Mouse (Mus musculus) lung, embryonic 15.5 days (tissue): ENCODE results near the gene Snx32. TPM values are rescaled to one million over a fixed set of nuclear protein-coding genes. Genes with fewer than 3 reads are reported as not detected.
A peak's percentile ranks its signal among the peaks of the same experiment; 100 is the strongest.

Experiments
- ATAC-seq: fragments of 200-750 bp; cut with Nextera tagmentation; 2 replicates; pipeline ENCODE4 v1.8.0; 2017; ENCODE audit warnings: moderate number of reproducible peaks, borderline replicate concordance; ENCODE audit not compliant: low FRiP score, low TSS enrichment; ENCODE audit errors: extremely low read depth
- H3K27ac ChIP-seq: fragments of 300-500 bp; sonication (generic); 2 replicates; pipeline ENCODE4 v1.5.1; 2015; ENCODE audit warnings: moderate library complexity, mild to moderate bottlenecking, inconsistent platforms
- H3K27me3 ChIP-seq: fragments of 300-500 bp; sonication (generic); 2 replicates; pipeline ENCODE4 v1.6.1; 2015; ENCODE audit warnings: inconsistent platforms
- H3K36me3 ChIP-seq: fragments of 300-500 bp; sonication (generic); 2 replicates; pipeline ENCODE4 v1.6.1; 2015; ENCODE audit warnings: inconsistent platforms
- H3K4me1 ChIP-seq: fragments of 300-500 bp; sonication (generic); 2 replicates; pipeline ENCODE4 v1.6.1; 2015; ENCODE audit warnings: inconsistent platforms
- H3K4me2 ChIP-seq: fragments of 300-500 bp; sonication (generic); 2 replicates; pipeline ENCODE4 v1.6.1; 2015; ENCODE audit warnings: inconsistent platforms, mild to moderate bottlenecking, moderate library complexity
- H3K4me3 ChIP-seq: fragments of 300-500 bp; sonication (generic); 2 replicates; pipeline ENCODE4 v1.5.1; 2015; ENCODE audit warnings: mild to moderate bottlenecking, inconsistent platforms
- H3K9ac ChIP-seq: fragments of 300-500 bp; sonication (generic); 2 replicates; pipeline ENCODE4 v1.6.1; 2015; ENCODE audit warnings: inconsistent platforms
- H3K9me3 ChIP-seq: fragments of 300-500 bp; sonication (generic); 2 replicates; pipeline ENCODE4 v1.6.1; 2016; ENCODE audit warnings: inconsistent platforms
- WGBS: fragments of 180-500 bp; shearing (Covaris S2); methylation state at CpG from one replicate; pipeline ENCODE4 v1.1.7; 2015; 5-methylcytosine and 5-hydroxymethylcytosine counted together
- polyA plus RNA-seq: library from polyadenylated mRNA; unstranded; fragments of >200 nt; fragmentation: Nextera tagmentation; extraction: Ambion mirVana; gene quantifications from 2 replicates; pipeline ENCODE4 v1.2.1, GENCODE M21; 2015

Snx32 gene
- polyA plus RNA-seq, result 5.8 and 7.4 TPM in 2 replicates

- Histone ChIP-seq H3K36me3 (no peaks in the 10 kb centered on the region), H3K9me3 (no peaks in the 10 kb centered on the region), H3K27me3 (no peaks in the 10 kb centered on the region), H3K4me1 (peaks cover 29% of the 10 kb centered on the region), H3K4me3 (peak within 1 kb of the TSS; percentile 57), H3K4me2 (peak within 1 kb of the TSS; percentile 91), H3K9ac (peak within 1 kb of the TSS; percentile 64), H3K27ac (peak within 1 kb of the TSS; percentile 66)
- WGBS, result 3% methylated on average over 47 of the region's 47 CpGs
- peak; percentile 98 for ATAC-seq
Observed at GRCm38 (mm10) chr19:5510031-5511026, at the start of gene Snx32. Snx32 (minus strand) TSS chr19:5510538.

- H3K4me1 ChIP-seq, result peaks cover 29% of the 10 kb centered on the region
- peak overlapping the region; percentile 43 for H3K4me3 ChIP-seq
- H3K4me2 ChIP-seq, result peak overlapping the region; percentile 85
- peak overlapping the region; percentile 31 for H3K9ac ChIP-seq
- WGBS, result 1% methylated on average over 69 of the region's 69 CpGs
- peak overlapping the region; percentile 56 for H3K27ac ChIP-seq
- peak; percentile 6; the same call in 1 of the 2 replicates for ATAC-seq
- H3K36me3 ChIP-seq, result no peaks in the 10 kb centered on the region
- H3K9me3 ChIP-seq, result no peaks in the 10 kb centered on the region
- peaks cover 75% of the 10 kb centered on the region for H3K27me3 ChIP-seq
Observed at GRCm38 (mm10) chr19:5559631-5560456, 49.5 kb upstream of the Snx32 start.

GRCm38 (mm10) chr19:5559229-5559628, 48.9 kb upstream of the Snx32 start:
- H3K4me3 ChIP-seq, result peak overlapping the region; percentile 43; the same call in 1 of the 2 replicates
- no peak overlapping the region for H3K9ac ChIP-seq
- peaks cover 29% of the 10 kb centered on the region for H3K4me1 ChIP-seq
- H3K27ac ChIP-seq, result no peak overlapping the region
- peak overlapping the region; percentile 85 for H3K4me2 ChIP-seq
- peaks cover 75% of the 10 kb centered on the region for H3K27me3 ChIP-seq
- H3K36me3 ChIP-seq, result no peaks in the 10 kb centered on the region
- no peaks in the 10 kb centered on the region for H3K9me3 ChIP-seq
- WGBS, result 21% methylated on average over 8 of the region's 8 CpGs
- no peak for ATAC-seq

- WGBS, result 59% methylated on average over 8 of the region's 8 CpGs
- Histone ChIP-seq H3K4me3 (peak overlapping the region; percentile 43; the same call in 1 of the 2 replicates), H3K9ac (no peak overlapping the region), H3K9me3 (no peaks in the 10 kb centered on the region), H3K4me1 (peaks cover 32% of the 10 kb centered on the region), H3K27ac (no peak overlapping the region), H3K27me3 (peaks cover 75% of the 10 kb centered on the region), H3K4me2 (0 out of 2 replicates have a peak overlapping the region, but pooled peaks have one; percentile 5), H3K36me3 (no peaks in the 10 kb centered on the region)
- ATAC-seq, result no peak
Observed at GRCm38 (mm10) chr19:5558770-5559169, 48.4 kb upstream of the Snx32 start.

- Histone ChIP-seq H3K36me3 (no peaks in the 10 kb centered on the region), H3K4me3 (no peak overlapping the region), H3K27me3 (peaks cover 79% of the 10 kb centered on the region), H3K9ac (no peak overlapping the region), H3K27ac (no peak overlapping the region), H3K9me3 (no peaks in the 10 kb centered on the region), H3K4me1 (peaks cover 36% of the 10 kb centered on the region), H3K4me2 (no peak overlapping the region)
- ATAC-seq, result no peak
- 49% methylated on average over 7 of the region's 7 CpGs for WGBS
Observed at GRCm38 (mm10) chr19:5558169-5558568, 47.8 kb upstream of the Snx32 start.

- H3K4me1 ChIP-seq, result peaks cover 14% of the 10 kb centered on the region; the same call in 1 of the 2 replicates
- H3K27me3 ChIP-seq, result peaks cover 40% of the 10 kb centered on the region
- ATAC-seq, result peak; percentile 40; the same call in 1 of the 2 replicates
- no peaks in the 10 kb centered on the region for H3K9me3 ChIP-seq
- H3K27ac ChIP-seq, result no peak overlapping the region
- H3K4me2 ChIP-seq, result no peak overlapping the region
- WGBS, result 57% methylated on average over 14 of the region's 14 CpGs
- no peaks in the 10 kb centered on the region for H3K36me3 ChIP-seq
- H3K9ac ChIP-seq, result no peak overlapping the region
- H3K4me3 ChIP-seq, result no peak overlapping the region
Observed at GRCm38 (mm10) chr19:5554212-5554611, 43.9 kb upstream of the Snx32 start.

- Histone ChIP-seq H3K4me3 (no peak overlapping the region), H3K9me3 (no peaks in the 10 kb centered on the region), H3K27ac (no peak overlapping the region), H3K4me2 (no peak overlapping the region), H3K9ac (no peak overlapping the region), H3K27me3 (peaks cover 36% of the 10 kb centered on the region), H3K4me1 (0 out of 2 replicates have a peak, but pooled peaks cover 13% of the 10 kb centered on the region), H3K36me3 (no peaks in the 10 kb centered on the region)
- 51% methylated on average over 8 of the region's 8 CpGs for WGBS
- no peak for ATAC-seq
Observed at GRCm38 (mm10) chr19:5553802-5554201, 43.5 kb upstream of the Snx32 start.

- ATAC-seq, result peak; percentile 58; the same call in 1 of the 2 replicates
- Histone ChIP-seq H3K9me3 (no peaks in the 10 kb centered on the region), H3K9ac (no peak overlapping the region), H3K4me1 (peaks cover 9% of the 10 kb centered on the region), H3K36me3 (no peaks in the 10 kb centered on the region), H3K27ac (no peak overlapping the region), H3K4me3 (no peak overlapping the region), H3K27me3 (no peaks in the 10 kb centered on the region), H3K4me2 (no peak overlapping the region)
- WGBS, result 39% methylated on average over 4 of the region's 4 CpGs
Observed at GRCm38 (mm10) chr19:5547471-5548056, 37.2 kb upstream of the Snx32 start.

- Histone ChIP-seq H3K36me3 (no peaks in the 10 kb centered on the region), H3K27me3 (no peaks in the 10 kb centered on the region), H3K27ac (no peak overlapping the region), H3K9ac (no peak overlapping the region), H3K9me3 (no peaks in the 10 kb centered on the region), H3K4me3 (no peak overlapping the region), H3K4me1 (peaks cover 9% of the 10 kb centered on the region), H3K4me2 (no peak overlapping the region)
- WGBS, result 48% methylated on average over 11 of the region's 11 CpGs
- no peak for ATAC-seq
Observed at GRCm38 (mm10) chr19:5544031-5544430, 33.7 kb upstream of the Snx32 start.

GRCm38 (mm10) chr19:5543362-5543761, 33.0 kb upstream of the Snx32 start:
- WGBS, result 74% methylated on average over 9 of the region's 9 CpGs
- H3K27me3 ChIP-seq, result no peaks in the 10 kb centered on the region

GRCm38 (mm10) chr19:5538786-5539185, 28.4 kb upstream of the Snx32 start:
- Histone ChIP-seq H3K4me3 (no peak overlapping the region), H3K9ac (no peak overlapping the region), H3K4me2 (no peak overlapping the region), H3K4me1 (no peaks in the 10 kb centered on the region), H3K27me3 (no peaks in the 10 kb centered on the region; the same call in 1 of the 2 replicates), H3K9me3 (no peaks in the 10 kb centered on the region), H3K36me3 (no peaks in the 10 kb centered on the region), H3K27ac (no peak overlapping the region)
- 67% methylated on average over 8 of the region's 8 CpGs for WGBS
- ATAC-seq, result no peak

More at GRCm38 (mm10) chr19:5543362-5543761, 33.0 kb upstream of the Snx32 start:
- Histone ChIP-seq H3K27ac (no peak overlapping the region), H3K9me3 (no peaks in the 10 kb centered on the region), H3K9ac (no peak overlapping the region), H3K4me3 (no peak overlapping the region), H3K4me1 (peaks cover 9% of the 10 kb centered on the region), H3K4me2 (no peak overlapping the region), H3K36me3 (no peaks in the 10 kb centered on the region)
- ATAC-seq, result no peak
